Mouse (Mus musculus) liver, embryonic 14.5 days (tissue): ENCODE measurements around the gene Rora.

Experiments
- CTCF ChIP-seq: IDR thresholded peaks from 2 replicates; pipeline ENCODE4 v1.5.1; 2016; ENCODE audit warnings: antibody characterized with exemption, low read depth, control low read depth
- EP300 ChIP-seq: IDR thresholded peaks from 2 replicates; pipeline ENCODE4 v1.6.1; 2016; ENCODE audit warnings: antibody characterized with exemption, low read depth

GRCm38 (mm10) chr9:69084086-69084719, 430.6 kb downstream of the Rora start:
- TF ChIP-seq EP300 (no peak), CTCF (no peak)
